Mouse (Mus musculus) midbrain, embryonic 12.5 days (tissue): ENCODE measurements at regions not wholly inside any gene's neighbourhood (a gene's known extent, or its start where the extent isn't known, plus 50 kb on each side); places are given as distances from the start of the nearest gene placed in this dataset.
"Not testable (repeated sequence)": the region's sequence is repeated elsewhere in the genome, so short reads cannot be mapped to it uniquely, and the experiment has no call there.

Source experiments
- ATAC-seq: fragments of 200-750 bp; cut with Nextera tagmentation; 2 replicates; pipeline ENCODE4 v1.8.0; 2017; ENCODE audit warnings: low read depth, moderate TSS enrichment, moderate library complexity; ENCODE audit not compliant: low FRiP score
- H3K27ac ChIP-seq: fragments of 300-500 bp; sonication (generic); replicated peaks from 2 replicates; pipeline ENCODE4 v1.5.1; 2016; ENCODE audit warnings: mild to moderate bottlenecking
- H3K27me3 ChIP-seq: fragments of 300-500 bp; sonication (generic); 2 replicates; pipeline ENCODE4 v1.6.1; 2016; ENCODE audit warnings: mild to moderate bottlenecking
- H3K36me3 ChIP-seq: fragments of 300-500 bp; sonication (generic); 2 replicates; pipeline ENCODE4 v1.6.1; 2016
- H3K4me1 ChIP-seq: fragments of 300-500 bp; sonication (generic); 2 replicates; pipeline ENCODE4 v1.6.1; 2016
- H3K4me2 ChIP-seq: fragments of 300-500 bp; sonication (generic); replicated peaks from 2 replicates; pipeline ENCODE4 v1.6.1; 2016; ENCODE audit warnings: mild to moderate bottlenecking, moderate library complexity
- H3K4me3 ChIP-seq: fragments of 300-500 bp; sonication (generic); 2 replicates; pipeline ENCODE4 v1.5.1; 2016; ENCODE audit warnings: mild to moderate bottlenecking
- H3K9ac ChIP-seq: fragments of 300-500 bp; sonication (generic); replicated peaks from 2 replicates; pipeline ENCODE4 v1.6.1; 2016; ENCODE audit warnings: mild to moderate bottlenecking, moderate library complexity
- H3K9me3 ChIP-seq: fragments of 300-500 bp; sonication (generic); 2 replicates; pipeline ENCODE4 v1.6.1; 2016; ENCODE audit warnings: mild to moderate bottlenecking
- WGBS: fragments of 180-500 bp; shearing (Covaris S2); methylation state at CpG from one replicate; pipeline ENCODE4 v1.1.7; 2016; 5-methylcytosine and 5-hydroxymethylcytosine counted together

DNA sequence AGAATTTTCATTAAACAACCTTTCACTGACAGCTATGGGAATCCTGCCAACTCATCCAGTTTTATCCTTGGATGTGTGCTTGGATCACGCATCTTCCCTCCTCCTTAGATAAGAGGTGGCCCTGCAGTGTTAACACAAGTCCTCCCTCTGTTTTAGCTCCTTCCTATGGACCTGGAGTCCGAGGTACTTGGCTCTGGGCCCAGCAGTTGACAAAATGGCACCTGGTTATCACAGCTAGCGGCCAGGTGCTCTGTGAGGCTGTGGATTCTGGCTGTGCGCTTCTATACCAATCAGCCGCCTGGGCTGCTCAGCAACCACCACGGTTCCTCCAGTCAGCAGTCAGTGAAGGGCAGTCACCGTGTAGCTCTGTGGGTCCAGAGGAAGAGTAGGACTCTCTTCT lies 157.4 kb downstream of the Prdm2 start:
- Histone ChIP-seq H3K36me3 (no peaks in the 10 kb centered on the region), H3K27me3 (no peaks in the 10 kb centered on the region), H3K4me1 (no peaks in the 10 kb centered on the region), H3K9me3 (no peaks in the 10 kb centered on the region), H3K4me3 (no peak overlapping the region), H3K4me2 (no peak overlapping the region), H3K9ac (no peak overlapping the region), H3K27ac (no peak overlapping the region)
- WGBS: 90% methylated on average over 7 of the region's 7 CpGs
- no peak for ATAC-seq

DNA sequence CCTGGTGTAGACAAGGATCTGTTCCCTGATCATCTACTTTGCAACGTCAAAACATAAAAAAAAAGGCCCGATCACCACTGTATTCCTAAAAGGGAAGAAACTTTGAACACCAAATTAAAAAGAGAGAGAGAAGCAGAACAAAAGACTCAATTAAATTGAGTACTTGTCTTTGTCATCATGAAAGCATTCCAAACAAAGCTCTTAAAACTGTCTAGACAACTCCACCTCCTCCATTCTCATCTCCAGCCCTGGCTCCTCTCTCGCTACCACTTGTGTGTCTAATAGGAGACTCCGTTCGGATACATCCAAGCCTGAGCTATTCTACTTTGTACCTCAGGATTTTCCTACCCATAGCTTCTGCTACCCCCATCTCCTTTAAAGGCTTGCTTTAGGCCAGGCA lies 159.8 kb downstream of the Prdm2 start:
- Histone ChIP-seq H3K4me1 (no peaks in the 10 kb centered on the region), H3K4me3 (no peak overlapping the region), H3K9me3 (no peaks in the 10 kb centered on the region), H3K9ac (no peak overlapping the region), H3K36me3 (no peaks in the 10 kb centered on the region), H3K27ac (no peak overlapping the region), H3K27me3 (no peaks in the 10 kb centered on the region), H3K4me2 (no peak overlapping the region)
- WGBS: 76% methylated on average over 5 of the region's 5 CpGs
- no peak for ATAC-seq

DNA sequence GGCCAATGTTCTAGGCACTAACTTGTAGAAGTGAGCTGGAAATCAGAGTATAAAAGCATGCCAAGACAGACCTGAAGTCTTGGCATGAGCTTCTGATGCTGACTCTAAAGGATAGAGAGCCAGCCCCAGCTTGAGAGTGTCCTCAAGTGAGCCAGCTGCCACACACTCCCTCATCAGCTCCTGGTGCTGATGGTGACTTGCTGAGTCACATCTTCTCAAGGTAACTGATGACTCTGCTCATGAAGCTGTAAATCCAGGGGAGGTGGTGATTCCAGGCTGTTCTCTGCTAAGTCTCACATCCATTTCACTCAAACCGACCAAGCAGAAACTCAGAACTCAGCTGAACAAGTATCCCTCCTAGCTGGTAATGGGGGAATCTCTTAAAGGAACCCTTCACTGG lies 161.6 kb downstream of the Prdm2 start:
- Histone ChIP-seq H3K9me3 (no peaks in the 10 kb centered on the region), H3K4me2 (no peak overlapping the region), H3K4me3 (no peak overlapping the region), H3K27ac (no peak overlapping the region), H3K27me3 (no peaks in the 10 kb centered on the region), H3K9ac (no peak overlapping the region), H3K4me1 (no peaks in the 10 kb centered on the region), H3K36me3 (no peaks in the 10 kb centered on the region)
- WGBS: 91% methylated on average over 1 of the region's 1 CpGs
- ATAC-seq: no peak

DNA sequence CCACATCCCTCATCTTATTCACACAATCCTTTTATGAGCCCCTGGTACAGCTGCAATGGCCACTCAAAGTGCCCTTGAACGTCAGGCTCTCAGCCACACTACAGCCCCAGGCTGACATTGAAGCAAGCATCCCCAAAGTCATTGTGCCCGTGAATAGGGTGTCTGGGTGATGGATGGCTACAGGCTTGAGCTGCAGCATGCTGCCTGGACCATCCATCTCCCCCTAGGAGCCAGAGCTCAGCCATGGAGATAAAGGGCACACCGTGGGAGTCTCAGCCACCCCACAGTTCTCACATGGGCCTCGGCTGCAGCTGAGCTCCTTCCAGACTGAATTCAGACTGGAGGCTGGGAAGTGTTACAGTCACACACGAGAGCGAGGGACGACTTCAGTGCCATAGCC lies 167.6 kb downstream of the Prdm2 start:
- H3K4me1 ChIP-seq: peaks cover 7% of the 10 kb centered on the region
- ATAC-seq: no peak
- no peaks in the 10 kb centered on the region for H3K9me3 ChIP-seq
- no peak overlapping the region for H3K4me3 ChIP-seq
- no peak overlapping the region for H3K9ac ChIP-seq
- H3K27me3 ChIP-seq: no peaks in the 10 kb centered on the region
- H3K36me3 ChIP-seq: no peaks in the 10 kb centered on the region
- WGBS: 48% methylated on average over 7 of the region's 7 CpGs
- H3K4me2 ChIP-seq: no peak overlapping the region
- H3K27ac ChIP-seq: no peak overlapping the region

DNA sequence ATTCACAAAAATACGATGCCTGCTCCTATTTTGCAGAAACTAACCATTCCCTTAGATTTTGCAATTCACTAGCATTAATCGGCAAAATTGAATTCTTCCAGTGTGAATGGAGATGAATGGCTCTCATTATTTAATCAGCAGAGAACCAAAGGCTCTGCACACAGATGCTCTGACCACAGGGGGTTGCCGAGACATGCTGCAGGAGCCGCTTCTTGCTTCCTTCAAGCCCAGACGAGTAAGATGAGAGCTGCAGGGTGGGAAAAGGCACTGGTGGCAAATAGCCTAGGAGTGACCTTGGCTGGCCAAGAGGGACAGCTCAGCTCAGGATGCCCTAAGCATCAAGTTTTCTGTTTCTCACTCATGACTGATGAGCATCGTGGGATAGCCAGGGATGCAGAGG lies 170.0 kb downstream of the Prdm2 start:
- Histone ChIP-seq H3K27me3 (no peaks in the 10 kb centered on the region), H3K4me3 (no peak overlapping the region), H3K36me3 (no peaks in the 10 kb centered on the region), H3K4me1 (peaks cover 7% of the 10 kb centered on the region), H3K9ac (no peak overlapping the region), H3K27ac (no peak overlapping the region), H3K9me3 (no peaks in the 10 kb centered on the region), H3K4me2 (no peak overlapping the region)
- peak; percentile 47; the same call in 1 of the 2 replicates for ATAC-seq
- 39% methylated on average over 6 of the region's 6 CpGs for WGBS

DNA sequence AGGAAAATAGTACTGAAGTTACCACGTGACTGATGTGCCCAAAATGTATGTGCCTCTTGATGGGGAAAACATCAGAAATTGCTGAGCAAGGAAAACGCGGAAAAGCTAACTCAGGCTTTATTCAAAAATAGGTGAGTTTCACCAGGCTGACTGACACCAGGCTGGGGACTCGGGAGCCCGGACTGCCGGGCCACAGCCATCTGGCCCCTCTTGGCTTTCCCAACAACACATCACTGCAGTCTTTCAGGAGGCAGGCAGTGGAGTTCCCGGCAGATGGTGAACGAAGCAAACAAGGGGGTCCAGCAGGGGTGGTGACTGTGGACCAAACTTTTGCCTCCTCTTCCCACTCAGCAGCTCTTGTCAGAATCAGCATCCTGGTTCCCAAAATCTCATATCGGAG lies 174.2 kb downstream of the Prdm2 start:
- no peak overlapping the region for H3K27ac ChIP-seq
- H3K9me3 ChIP-seq: no peaks in the 10 kb centered on the region
- H3K27me3 ChIP-seq: no peaks in the 10 kb centered on the region
- H3K4me1 ChIP-seq: peaks cover 10% of the 10 kb centered on the region
- no peaks in the 10 kb centered on the region for H3K36me3 ChIP-seq
- no peak for ATAC-seq
- no peak overlapping the region for H3K9ac ChIP-seq
- H3K4me2 ChIP-seq: no peak overlapping the region
- WGBS: 88% methylated on average over 9 of the region's 9 CpGs
- no peak overlapping the region for H3K4me3 ChIP-seq

DNA sequence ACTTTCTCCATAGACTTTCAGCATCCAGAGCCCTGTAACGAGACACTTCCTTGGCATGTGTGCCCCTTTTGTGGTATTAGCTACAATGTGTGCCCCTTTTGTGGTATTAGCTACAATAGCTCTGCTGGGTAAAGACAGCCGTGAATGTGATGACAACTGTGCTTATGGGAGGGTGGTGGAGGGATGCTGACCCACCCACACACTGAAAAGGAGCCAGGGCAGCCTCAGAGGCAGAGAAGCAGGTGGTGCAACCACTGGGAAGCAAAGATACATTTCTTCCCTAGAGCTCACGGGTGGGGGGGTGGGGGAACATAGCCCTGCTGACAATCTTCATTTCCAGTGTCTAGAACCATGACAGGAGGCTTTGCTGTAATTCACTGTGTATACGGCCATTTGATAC lies 176.1 kb downstream of the Prdm2 start:
- Histone ChIP-seq H3K9ac (no peak overlapping the region), H3K27ac (no peak overlapping the region), H3K4me3 (no peak overlapping the region), H3K4me2 (no peak overlapping the region), H3K4me1 (peaks cover 3% of the 10 kb centered on the region; the same call in 1 of the 2 replicates), H3K36me3 (no peaks in the 10 kb centered on the region), H3K9me3 (no peaks in the 10 kb centered on the region), H3K27me3 (no peaks in the 10 kb centered on the region)
- no peak for ATAC-seq
- 70% methylated on average over 4 of the region's 4 CpGs for WGBS

DNA sequence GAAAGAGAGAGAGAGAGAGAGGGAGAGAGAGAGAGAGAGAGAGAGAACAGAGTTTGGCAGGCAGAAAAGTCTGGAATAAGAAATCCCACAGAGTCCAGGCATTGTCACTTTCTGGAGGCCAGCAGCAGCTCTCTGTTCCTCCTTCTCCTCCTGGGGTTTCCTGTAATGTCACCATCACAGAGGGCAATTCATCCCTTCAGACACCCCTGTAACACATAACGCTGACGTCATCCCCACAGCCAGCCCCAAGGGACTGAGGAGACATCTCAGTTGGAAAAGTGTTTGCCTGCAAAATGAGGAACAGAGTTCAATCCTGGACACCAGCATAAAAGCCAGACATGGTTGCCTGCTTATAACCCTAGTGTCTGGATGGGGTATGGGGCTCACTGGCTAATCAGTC lies 177.7 kb downstream of the Prdm2 start:
- not testable (repeated sequence) for H3K4me2 ChIP-seq, H3K36me3 ChIP-seq, H3K4me3 ChIP-seq, H3K9ac ChIP-seq, ATAC-seq, H3K9me3 ChIP-seq, H3K4me1 ChIP-seq, H3K27ac ChIP-seq, H3K27me3 ChIP-seq
- WGBS: 70% methylated on average over 2 of the region's 2 CpGs

DNA sequence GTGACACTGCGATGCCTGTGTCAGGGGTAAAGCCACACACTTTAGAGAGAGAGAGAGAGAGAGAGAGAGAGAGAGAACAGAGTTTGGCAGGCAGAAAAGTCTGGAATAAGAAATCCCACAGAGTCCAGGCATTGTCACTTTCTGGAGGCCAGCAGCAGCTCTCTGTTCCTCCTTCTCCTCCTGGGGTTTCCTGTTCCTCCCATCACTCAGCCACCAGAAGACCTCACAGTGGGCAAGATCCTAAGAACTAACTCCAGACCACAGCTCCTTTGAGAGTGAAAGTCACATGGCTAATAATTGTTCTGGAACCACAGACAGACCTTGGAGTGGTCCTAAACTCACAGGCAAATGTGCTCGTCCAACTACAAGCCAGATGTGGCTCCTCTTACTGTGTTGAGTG lies 178.5 kb downstream of the Prdm2 start:
- not testable (repeated sequence) for H3K27ac ChIP-seq, H3K36me3 ChIP-seq, ATAC-seq, H3K4me2 ChIP-seq, H3K27me3 ChIP-seq, H3K4me1 ChIP-seq, H3K9ac ChIP-seq, H3K4me3 ChIP-seq, H3K9me3 ChIP-seq
- WGBS: 91% methylated on average over 2 of the region's 2 CpGs

DNA sequence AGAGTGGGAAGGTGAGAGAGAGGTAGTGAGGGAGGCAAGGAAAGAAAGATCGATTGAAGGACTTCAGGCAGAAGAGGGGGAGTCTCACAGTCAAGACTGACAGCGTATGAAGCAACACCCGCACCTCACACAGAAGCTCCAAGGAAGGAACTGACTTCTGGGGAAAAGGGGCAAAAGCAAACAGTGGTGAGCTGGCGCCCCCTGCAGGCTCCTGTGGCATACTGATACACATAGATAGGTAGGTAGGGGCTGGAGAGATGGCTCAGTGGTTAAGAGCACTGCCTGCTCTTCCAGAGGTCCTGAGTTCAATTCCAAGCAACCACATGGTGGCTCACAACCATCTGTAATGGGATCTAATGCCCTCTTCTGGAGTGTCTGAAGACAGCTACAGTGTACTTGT lies 183.0 kb downstream of the Prdm2 start:
- H3K36me3 ChIP-seq: not testable (repeated sequence)

DNA sequence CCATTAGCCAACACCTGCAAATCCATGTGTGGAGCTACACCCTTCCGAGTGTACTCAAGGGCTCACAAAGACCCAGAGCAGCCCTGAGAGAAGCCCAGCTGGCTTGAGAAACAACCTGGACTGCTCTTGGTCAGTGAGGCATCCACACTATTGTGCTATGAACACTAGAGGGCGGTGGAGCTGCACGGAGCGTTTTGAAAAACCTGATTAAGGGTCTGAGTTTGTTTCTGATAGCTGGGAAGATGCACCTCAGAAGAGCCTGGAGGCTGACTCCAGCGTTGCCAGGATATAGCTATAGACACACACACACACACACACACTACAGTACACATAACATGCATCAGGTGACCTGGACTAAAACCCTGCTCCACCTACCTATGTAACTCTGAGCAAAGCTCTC lies 185.5 kb downstream of the Prdm2 start:
- ATAC-seq: peak; percentile 74
- H3K9ac ChIP-seq: no peak overlapping the region
- 18% methylated on average over 5 of the region's 5 CpGs for WGBS
- H3K4me2 ChIP-seq: no peak overlapping the region
- H3K9me3 ChIP-seq: 0 out of 2 replicates have a peak, but pooled peaks cover 4% of the 10 kb centered on the region
- no peaks in the 10 kb centered on the region for H3K4me1 ChIP-seq
- H3K27me3 ChIP-seq: no peaks in the 10 kb centered on the region
- H3K36me3 ChIP-seq: no peaks in the 10 kb centered on the region
- H3K4me3 ChIP-seq: no peak overlapping the region
- no peak overlapping the region for H3K27ac ChIP-seq

More for the DNA sequence above, 183.0 kb downstream of the Prdm2 start:
- not testable (repeated sequence) for H3K9me3 ChIP-seq, ATAC-seq, H3K9ac ChIP-seq, H3K4me1 ChIP-seq, H3K27ac ChIP-seq, H3K4me3 ChIP-seq, H3K4me2 ChIP-seq, H3K27me3 ChIP-seq
- 57% methylated on average over 4 of the region's 4 CpGs for WGBS

DNA sequence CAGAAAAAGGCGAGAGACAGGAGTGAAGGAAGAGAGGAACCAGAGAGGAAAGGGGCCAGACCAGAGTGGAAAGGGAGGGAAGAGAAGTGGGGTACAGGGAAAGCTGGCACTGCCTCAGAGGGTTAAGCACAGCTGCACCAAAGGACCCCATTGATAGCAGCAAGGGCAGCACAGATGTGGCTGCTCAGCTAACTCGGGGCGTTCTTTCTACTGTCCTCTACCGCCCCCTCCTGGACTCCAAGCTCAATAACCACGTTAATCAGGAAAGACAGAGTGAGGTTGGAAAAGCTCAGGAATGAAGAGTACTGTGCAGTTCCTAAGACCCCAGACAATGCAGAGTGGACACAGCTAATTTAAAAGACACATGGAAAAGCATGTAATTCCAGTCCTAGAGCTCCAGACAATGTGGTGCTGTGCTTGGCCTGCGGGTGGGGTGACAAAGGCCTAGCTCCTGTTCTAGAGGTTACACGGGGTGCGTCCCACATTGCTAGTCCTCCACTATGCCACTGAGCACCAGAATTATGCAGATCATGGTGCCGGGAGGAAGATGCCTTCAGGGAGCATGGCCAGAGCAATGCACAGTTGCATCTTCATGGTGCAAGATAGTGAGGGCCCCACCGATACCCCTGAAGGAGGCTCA lies 191.4 kb downstream of the Prdm2 start:
- Histone ChIP-seq H3K36me3 (no peaks in the 10 kb centered on the region), H3K27me3 (no peaks in the 10 kb centered on the region), H3K4me1 (0 out of 2 replicates have a peak, but pooled peaks cover 3% of the 10 kb centered on the region), H3K9ac (no peak overlapping the region), H3K4me3 (no peak overlapping the region), H3K27ac (no peak overlapping the region), H3K9me3 (0 out of 2 replicates have a peak, but pooled peaks cover 4% of the 10 kb centered on the region), H3K4me2 (no peak overlapping the region)
- WGBS: 47% methylated on average over 10 of the region's 10 CpGs
- ATAC-seq: peak; percentile 72

DNA sequence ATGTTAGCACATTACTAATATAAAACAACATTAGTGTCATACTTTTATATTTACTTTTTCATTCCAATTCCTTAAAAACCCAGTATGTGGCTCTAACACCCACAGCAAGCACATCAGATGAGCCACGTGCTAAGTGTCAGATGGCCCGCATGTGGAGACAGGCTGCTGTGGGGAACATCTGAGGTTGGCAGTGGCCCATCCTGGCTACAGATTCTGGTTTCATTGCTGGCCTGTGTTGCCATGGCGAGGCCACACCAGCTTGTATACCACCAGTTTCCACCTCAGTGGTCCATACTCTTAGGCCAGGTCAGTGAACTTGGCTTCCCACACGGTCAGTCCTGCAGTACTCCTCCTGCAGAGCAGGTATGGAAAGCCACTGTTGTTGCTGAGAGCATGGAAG lies 192.1 kb downstream of the Prdm2 start:
- Histone ChIP-seq H3K4me1 (0 out of 2 replicates have a peak, but pooled peaks cover 3% of the 10 kb centered on the region), H3K36me3 (no peaks in the 10 kb centered on the region), H3K4me3 (no peak overlapping the region), H3K27me3 (no peaks in the 10 kb centered on the region), H3K9me3 (0 out of 2 replicates have a peak, but pooled peaks cover 4% of the 10 kb centered on the region), H3K9ac (no peak overlapping the region), H3K4me2 (no peak overlapping the region), H3K27ac (no peak overlapping the region)
- 0 out of 2 replicates have a peak, but pooled peaks have one; percentile 21 for ATAC-seq
- 81% methylated on average over 4 of the region's 4 CpGs for WGBS
